Mouse (Mus musculus) thymus, postnatal 4 days (tissue): Measurements from ENCODE around the gene Zfp316.
A peak's percentile ranks its signal among the peaks of the same experiment; 100 is the strongest.

Experiments used
- DNase-seq: peaks from one replicate; pipeline ENCODE4 v3.0.0; 2021

The Zfp316 gene

DNA sequence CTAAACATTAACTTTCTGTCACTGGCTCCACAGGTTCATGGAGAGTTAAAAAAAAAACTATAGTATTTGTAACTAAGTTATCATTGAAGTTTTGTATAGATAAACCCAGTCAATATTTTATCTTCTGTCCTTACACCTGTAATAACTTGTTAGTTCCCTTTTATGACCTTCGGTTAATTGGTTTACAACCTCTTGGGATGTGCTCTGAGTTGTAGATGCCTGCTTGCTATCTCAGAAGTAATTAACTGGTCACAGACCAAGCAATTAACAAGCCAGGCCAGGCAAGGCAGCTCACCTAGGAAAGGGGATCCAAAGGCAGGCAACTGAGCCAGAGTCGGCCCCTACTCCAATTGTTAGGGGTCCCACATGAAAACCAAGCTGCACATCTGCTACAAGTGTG, 56.0 kb downstream of the Zfp316 start:
- no peak for DNase-seq

DNA sequence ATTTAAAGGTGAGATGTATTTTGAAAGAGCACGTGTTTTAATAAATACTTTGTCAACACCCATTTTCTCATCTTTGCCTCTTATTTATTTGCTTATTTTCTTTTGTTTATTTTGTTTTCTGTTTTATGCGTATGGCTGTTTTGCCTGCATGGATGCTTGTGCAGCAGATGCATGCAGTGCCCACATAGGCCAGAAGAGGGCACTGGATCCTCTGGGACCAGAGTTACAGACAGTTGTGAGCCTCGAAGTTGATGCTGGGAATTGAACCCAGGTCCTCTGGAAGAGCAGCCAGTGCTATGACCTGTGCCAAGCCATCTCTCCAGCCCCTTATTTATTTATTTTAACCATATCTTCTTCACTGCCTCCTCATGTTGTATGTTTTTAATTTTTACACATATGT, 64.8 kb downstream of the Zfp316 start:
- peak; percentile 41 for DNase-seq
